Mouse (Mus musculus) stomach, embryonic 14.5 days (tissue): Measurements from ENCODE around the gene Tbc1d10c. TPM values are rescaled to one million over a fixed set of nuclear protein-coding genes. Genes with fewer than 3 reads are reported as not detected.

Experiments
- ATAC-seq: fragments of 200-750 bp; cut with Nextera tagmentation; 2 replicates; pipeline ENCODE4 v1.8.0; 2017; ENCODE audit warnings: low read depth, moderate TSS enrichment; ENCODE audit not compliant: insufficient number of reproducible peaks, insufficient read depth, low FRiP score
- H3K27ac ChIP-seq: fragments of 300-500 bp; sonication (generic); 2 replicates; pipeline ENCODE4 v1.5.1; 2014; ENCODE audit warnings: mild to moderate bottlenecking, low read length, moderate library complexity, mixed read lengths
- H3K27me3 ChIP-seq: fragments of 300-500 bp; sonication (generic); 2 replicates; pipeline ENCODE4 v1.6.1; 2014; ENCODE audit warnings: low read length, control low read depth, mixed read lengths; ENCODE audit not compliant: control insufficient read depth, insufficient read depth
- H3K36me3 ChIP-seq: fragments of 300-500 bp; sonication (generic); 2 replicates; pipeline ENCODE4 v1.6.1; 2014; ENCODE audit warnings: mild to moderate bottlenecking, control low read depth, low read length, moderate library complexity, mixed read lengths; ENCODE audit not compliant: control insufficient read depth, insufficient read depth
- H3K4me1 ChIP-seq: fragments of 300-500 bp; sonication (generic); 2 replicates; pipeline ENCODE4 v1.6.1; 2014; ENCODE audit warnings: low read length, control low read depth, mixed read lengths; ENCODE audit not compliant: control insufficient read depth, insufficient read depth
- H3K4me2 ChIP-seq: fragments of 300-500 bp; sonication (generic); replicated peaks from 2 replicates; pipeline ENCODE4 v1.6.1; 2014; ENCODE audit warnings: low read depth, low read length, control low read depth
- H3K4me3 ChIP-seq: fragments of 300-500 bp; sonication (generic); 2 replicates; pipeline ENCODE4 v1.5.1; 2014; ENCODE audit warnings: low read depth, low read length, control low read depth
- H3K9ac ChIP-seq: fragments of 300-500 bp; sonication (generic); replicated peaks from 2 replicates; pipeline ENCODE4 v1.6.1; 2014; ENCODE audit warnings: low read depth, mild to moderate bottlenecking, control low read depth, low read length, moderate library complexity, mixed read lengths
- H3K9me3 ChIP-seq: fragments of 300-500 bp; sonication (generic); 2 replicates; pipeline ENCODE4 v1.6.1; 2016; ENCODE audit warnings: low read depth, low read length, control low read depth; ENCODE audit not compliant: control insufficient read depth
- WGBS: fragments of 180-500 bp; shearing (Covaris S2); extraction: QIAGEN DNeasy Blood & Tissue Kit; methylation state at CpG from one replicate; pipeline ENCODE4 v1.1.7; 2014; 5-methylcytosine and 5-hydroxymethylcytosine counted together
- polyA plus RNA-seq: library from polyadenylated mRNA; unstranded; fragments of >200 nt; fragmentation: Nextera tagmentation; extraction: Ambion mirVana; gene quantifications from 2 replicates; pipeline ENCODE4 v1.2.1, GENCODE M21; 2014

Tbc1d10c gene
- polyA plus RNA-seq, 1 experiment from 2014 or later: 2.5 TPM

DNA sequence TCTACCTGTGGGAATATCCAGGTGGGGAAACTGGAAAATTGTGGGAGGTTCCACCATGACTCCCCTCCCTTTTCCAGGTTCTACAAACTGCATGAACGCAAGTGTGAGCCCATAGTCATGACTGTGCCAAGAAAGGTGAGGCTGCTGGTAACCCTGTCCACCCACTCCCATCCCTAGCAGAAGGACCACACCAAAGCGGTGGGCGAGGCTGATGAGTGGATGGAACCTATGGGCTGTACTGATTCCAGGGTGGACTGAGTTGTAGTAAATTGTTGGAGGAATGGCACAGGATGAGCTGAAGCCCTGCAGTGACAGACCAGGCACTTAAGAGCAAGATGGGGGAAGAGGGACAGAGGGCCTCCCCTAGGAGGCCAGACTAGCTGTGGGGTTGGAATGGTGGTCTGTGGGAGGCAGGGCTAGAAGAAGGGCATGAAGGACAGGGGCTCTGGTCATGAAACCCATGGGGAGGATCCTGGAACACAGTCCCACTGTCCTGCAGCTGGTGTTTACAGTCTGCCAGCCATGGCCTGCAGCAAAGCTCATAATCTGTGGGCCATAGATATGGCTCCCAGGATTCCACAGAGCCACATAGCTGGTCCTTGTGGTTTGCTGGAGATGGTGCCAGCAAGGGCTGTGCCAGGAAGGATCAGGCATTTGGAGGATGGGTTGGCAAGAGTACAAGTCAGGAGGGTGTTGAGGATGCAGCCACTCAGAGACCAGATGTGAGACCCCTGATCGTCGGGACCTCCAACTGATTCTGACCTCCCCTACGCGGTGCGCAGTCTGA is 38.4 kb downstream of the Tbc1d10c start:
- H3K27me3 ChIP-seq: no peaks in the 10 kb centered on the region
- WGBS: 79% methylated on average over 8 of the region's 8 CpGs
- H3K9ac ChIP-seq: no peak overlapping the region
- peaks cover 36% of the 10 kb centered on the region for H3K36me3 ChIP-seq
- no peak overlapping the region for H3K4me2 ChIP-seq
- ATAC-seq: no peak
- no peak overlapping the region for H3K4me3 ChIP-seq
- no peaks in the 10 kb centered on the region for H3K9me3 ChIP-seq
- no peak overlapping the region for H3K27ac ChIP-seq
- peaks cover 19% of the 10 kb centered on the region for H3K4me1 ChIP-seq

DNA sequence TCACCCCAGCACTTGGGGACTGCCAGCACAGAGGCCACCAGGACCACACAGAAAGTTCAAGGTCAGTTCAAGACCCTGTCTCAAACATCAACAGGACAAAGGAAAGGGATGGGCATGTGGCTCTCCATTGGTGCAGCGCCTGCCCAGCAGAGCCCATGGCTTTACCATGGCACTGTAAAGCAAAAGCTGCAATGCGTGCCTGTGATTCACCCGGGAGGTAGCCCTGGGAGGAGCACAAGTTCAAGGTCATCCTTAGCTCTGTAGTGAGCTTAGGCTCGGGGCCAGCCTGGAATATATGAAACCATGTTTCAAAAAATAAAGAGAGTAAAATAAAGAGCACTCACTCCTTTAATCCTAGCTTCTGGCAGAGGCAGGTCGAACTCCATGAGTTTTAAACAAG is 39.2 kb downstream of the Tbc1d10c start:
- no peak for ATAC-seq
- H3K4me2 ChIP-seq: no peak overlapping the region
- no peak overlapping the region for H3K27ac ChIP-seq
- 83% methylated on average over 5 of the region's 5 CpGs for WGBS
- H3K36me3 ChIP-seq: peaks cover 30% of the 10 kb centered on the region
- no peak overlapping the region for H3K9ac ChIP-seq
- peaks cover 20% of the 10 kb centered on the region for H3K4me1 ChIP-seq
- no peak overlapping the region for H3K4me3 ChIP-seq
- H3K27me3 ChIP-seq: no peaks in the 10 kb centered on the region
- H3K9me3 ChIP-seq: no peaks in the 10 kb centered on the region

DNA sequence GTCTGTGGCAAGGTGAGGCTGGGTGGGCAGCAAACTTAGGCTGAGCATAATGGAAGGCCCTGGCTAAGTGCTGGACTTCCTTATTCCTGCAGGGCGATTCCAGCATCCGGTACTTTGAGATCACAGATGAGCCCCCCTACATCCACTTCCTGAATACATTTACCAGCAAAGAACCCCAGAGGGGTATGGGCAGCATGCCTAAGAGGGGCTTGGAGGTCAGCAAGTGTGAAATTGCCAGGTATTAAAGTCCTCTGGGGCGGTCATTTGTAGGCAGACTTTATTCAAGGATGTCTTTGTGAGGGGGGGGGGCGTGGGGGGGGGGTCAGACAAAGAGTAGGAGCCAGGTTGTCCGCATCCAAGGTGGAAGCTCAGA is 39.6 kb downstream of the Tbc1d10c start:
- H3K36me3 ChIP-seq: peaks cover 27% of the 10 kb centered on the region

DNA sequence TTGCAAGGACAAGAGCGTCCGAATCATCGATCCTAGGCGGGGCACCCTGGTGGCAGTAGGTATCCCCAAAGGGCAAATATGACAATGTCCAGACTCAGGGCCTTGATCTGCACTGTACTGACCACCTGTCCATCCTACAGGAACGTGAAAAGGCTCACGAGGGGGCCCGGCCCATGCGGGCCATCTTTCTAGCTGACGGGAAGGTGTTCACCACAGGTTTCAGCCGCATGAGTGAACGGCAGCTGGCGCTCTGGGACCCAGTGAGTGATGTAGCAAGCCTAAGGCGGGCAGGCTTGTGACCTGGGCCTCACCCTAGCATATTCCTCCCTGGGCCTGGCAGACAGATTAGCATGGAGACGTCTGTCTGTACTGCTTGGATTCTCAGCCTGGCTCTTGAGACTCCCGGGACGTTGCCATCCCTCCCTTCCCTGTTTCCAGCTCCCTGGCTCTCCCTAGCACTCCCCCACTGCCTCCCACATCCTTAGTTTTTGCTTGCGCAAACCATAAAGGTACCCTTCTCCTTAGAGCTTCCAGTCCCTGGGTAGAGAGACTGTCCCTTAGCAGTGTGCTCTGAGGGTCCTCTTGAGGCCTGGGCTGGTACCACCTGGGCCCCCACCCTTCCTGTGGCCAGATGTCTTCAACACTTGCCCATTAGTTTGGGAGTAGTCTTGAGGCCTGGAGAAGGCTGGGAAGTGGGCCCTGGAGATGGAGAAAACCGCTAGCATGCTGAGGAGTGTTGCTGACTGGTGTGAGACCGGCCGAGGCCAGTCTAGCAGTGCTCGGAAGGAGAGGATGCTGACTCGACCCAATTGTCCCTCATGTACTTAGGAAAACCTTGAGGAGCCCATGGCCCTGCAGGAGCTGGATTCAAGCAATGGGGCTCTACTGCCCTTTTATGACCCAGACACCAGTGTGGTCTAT is 40.3 kb downstream of the Tbc1d10c start:
- 88% methylated on average over 22 of the region's 22 CpGs for WGBS
- Histone ChIP-seq H3K9me3 (no peaks in the 10 kb centered on the region), H3K4me2 (no peak overlapping the region), H3K9ac (no peak overlapping the region), H3K4me1 (peaks cover 20% of the 10 kb centered on the region), H3K4me3 (no peak overlapping the region), H3K27me3 (no peaks in the 10 kb centered on the region), H3K36me3 (peaks cover 27% of the 10 kb centered on the region), H3K27ac (no peak overlapping the region)
- no peak for ATAC-seq

More for the DNA sequence above, 39.6 kb downstream of the Tbc1d10c start:
- Histone ChIP-seq H3K27ac (no peak overlapping the region), H3K4me1 (peaks cover 20% of the 10 kb centered on the region), H3K27me3 (no peaks in the 10 kb centered on the region), H3K9ac (no peak overlapping the region), H3K9me3 (no peaks in the 10 kb centered on the region), H3K4me2 (no peak overlapping the region), H3K4me3 (no peak overlapping the region)
- no peak for ATAC-seq
- 74% methylated on average over 5 of the region's 5 CpGs for WGBS

DNA sequence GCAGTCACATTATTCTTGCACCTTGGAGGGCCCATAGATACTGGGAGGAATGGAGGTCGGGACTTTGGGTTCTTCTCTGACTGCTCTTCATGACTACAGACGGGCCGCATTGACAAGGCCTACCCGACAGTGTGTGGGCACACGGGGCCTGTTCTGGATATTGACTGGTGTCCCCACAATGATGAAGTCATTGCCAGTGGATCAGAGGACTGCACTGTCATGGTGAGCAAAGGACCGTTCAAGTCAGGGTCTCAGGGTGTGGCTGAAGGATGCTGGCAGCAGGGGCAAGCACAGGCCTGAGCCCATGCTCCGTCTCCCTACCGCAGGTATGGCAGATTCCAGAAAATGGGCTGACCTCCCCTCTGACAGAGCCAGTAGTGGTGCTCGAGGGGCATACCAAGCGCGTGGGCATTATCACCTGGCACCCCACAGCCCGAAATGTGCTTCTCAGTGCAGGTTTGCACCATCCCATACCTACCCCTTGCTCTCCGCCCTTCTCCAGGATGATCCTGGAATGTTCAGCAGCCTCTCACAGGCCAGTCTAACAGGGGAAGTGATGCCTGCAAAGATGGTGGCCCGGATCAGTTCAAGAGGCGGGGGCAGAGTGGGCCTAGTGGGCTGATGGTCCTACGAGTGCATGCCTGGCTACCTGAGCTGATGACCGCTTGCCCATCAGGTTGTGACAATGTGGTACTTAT is 41.2 kb downstream of the Tbc1d10c start:
- Histone ChIP-seq H3K27ac (no peak overlapping the region), H3K4me2 (peak overlapping the region; percentile 78), H3K4me1 (peaks cover 20% of the 10 kb centered on the region), H3K27me3 (no peaks in the 10 kb centered on the region), H3K9ac (0 out of 2 replicates have a peak overlapping the region, but pooled peaks have one; percentile 1), H3K4me3 (no peak overlapping the region), H3K36me3 (peaks cover 27% of the 10 kb centered on the region), H3K9me3 (no peaks in the 10 kb centered on the region)
- WGBS: 94% methylated on average over 17 of the region's 17 CpGs
- no peak for ATAC-seq

DNA sequence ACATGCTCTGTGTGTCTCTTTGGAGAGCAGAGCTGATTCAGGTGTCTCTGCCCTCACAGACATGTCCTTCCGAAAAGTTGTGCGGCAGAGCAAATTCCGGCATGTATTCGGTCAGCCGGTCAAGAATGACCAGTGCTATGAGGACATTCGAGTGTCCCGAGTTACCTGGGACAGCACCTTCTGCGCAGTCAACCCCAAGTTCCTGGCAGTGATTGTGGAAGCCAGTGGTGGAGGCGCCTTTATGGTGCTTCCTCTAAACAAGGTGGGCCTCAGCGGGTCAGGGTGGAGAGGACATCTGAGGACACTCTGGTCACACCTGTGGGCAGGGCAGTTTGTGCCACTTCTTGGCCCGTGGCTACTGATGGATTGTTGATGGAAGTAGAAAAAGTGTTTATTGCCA is 41.8 kb downstream of the Tbc1d10c start:
- ATAC-seq: no peak
- Histone ChIP-seq H3K9ac (peak overlapping the region; percentile 75), H3K9me3 (no peaks in the 10 kb centered on the region), H3K4me1 (peaks cover 20% of the 10 kb centered on the region), H3K27ac (no peak overlapping the region), H3K36me3 (peaks cover 27% of the 10 kb centered on the region), H3K4me3 (peak overlapping the region; percentile 79), H3K27me3 (no peaks in the 10 kb centered on the region), H3K4me2 (peak overlapping the region; percentile 78)
- 86% methylated on average over 11 of the region's 11 CpGs for WGBS

DNA sequence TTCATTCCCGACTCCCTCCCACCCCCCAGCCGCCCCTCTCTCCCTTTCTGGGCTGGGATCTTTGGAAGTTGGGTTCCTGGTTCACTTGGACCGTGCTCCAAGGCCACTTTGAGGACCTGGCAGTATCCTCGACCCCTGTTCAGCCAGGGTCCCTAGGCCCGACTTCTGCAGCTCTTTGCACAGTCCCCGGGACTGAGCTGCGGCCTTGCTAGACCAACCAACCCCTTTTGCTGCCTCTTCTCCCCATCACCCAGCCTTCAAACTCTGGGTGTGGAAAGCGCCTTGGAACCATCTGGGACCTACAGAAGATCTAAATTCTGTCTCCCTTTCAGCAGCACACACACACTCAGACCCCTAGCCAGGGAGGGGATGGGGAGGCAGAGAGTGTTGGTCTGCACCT is 42.3 kb downstream of the Tbc1d10c start:
- Histone ChIP-seq H3K4me1 (peaks cover 20% of the 10 kb centered on the region), H3K4me3 (peak overlapping the region; percentile 79), H3K27me3 (no peaks in the 10 kb centered on the region), H3K27ac (peak overlapping the region; percentile 18; the same call in 1 of the 2 replicates), H3K9me3 (no peaks in the 10 kb centered on the region), H3K9ac (peak overlapping the region; percentile 75), H3K36me3 (peaks cover 27% of the 10 kb centered on the region), H3K4me2 (peak overlapping the region; percentile 78)
- 0% methylated on average over 8 of the region's 8 CpGs for WGBS
- 0 out of 2 replicates have a peak, but pooled peaks have one; percentile 11 for ATAC-seq

DNA sequence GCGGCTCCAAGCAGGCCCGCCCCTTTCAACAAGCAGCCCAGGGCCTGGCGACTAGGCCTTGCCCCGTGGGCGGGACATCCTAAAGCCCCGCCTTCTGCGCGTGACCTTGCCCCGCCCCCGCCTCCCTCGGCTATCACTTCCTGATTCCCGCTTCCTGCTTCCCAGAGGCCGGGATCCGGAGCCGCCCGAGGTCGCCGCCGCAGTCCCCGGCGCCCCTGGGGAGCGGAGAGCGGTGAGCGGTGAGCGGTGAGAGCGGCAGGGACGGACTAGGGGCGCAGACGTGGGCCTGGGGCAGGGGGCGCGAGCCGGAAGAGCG is 42.6 kb downstream of the Tbc1d10c start, which contains the start of gene Coro1b:
Coro1b (plus strand) TSS at position 129 of the 316 bp plus-strand sequence.
- H3K9ac ChIP-seq: peak within 1 kb of the TSS; percentile 75
- WGBS: 0% methylated on average over 33 of the region's 33 CpGs
- H3K4me3 ChIP-seq: peak within 1 kb of the TSS; percentile 79
- H3K36me3 ChIP-seq: peaks cover 24% of the 10 kb centered on the region
- H3K27ac ChIP-seq: peak within 1 kb of the TSS; percentile 56
- H3K4me2 ChIP-seq: peak within 1 kb of the TSS; percentile 78
- no peaks in the 10 kb centered on the region for H3K9me3 ChIP-seq
- peaks cover 20% of the 10 kb centered on the region for H3K4me1 ChIP-seq
- peak; percentile 96 for ATAC-seq
- H3K27me3 ChIP-seq: no peaks in the 10 kb centered on the region
